Mouse (Mus musculus): ENCODE measurements around the gene Gm884.

- TF ChIP-seq CTCF (IDR thresholded peaks at IDR 0.05; ENCODE audit: low read depth) (no peak), EP300 (IDR thresholded peaks at IDR 0.05; ENCODE audit: low read depth) (no peak)
Measured at GRCm38 (mm10) chr11:103645731-103646130, 24.8 kb upstream of the Gm884 start.

Data from heart, postnatal 0 days (tissue).